Mouse (Mus musculus) kidney, postnatal 14 days (tissue): ENCODE results near the gene Arl4d.
"Not testable (repeated sequence)": the region's sequence is repeated elsewhere in the genome, so short reads cannot be mapped to it uniquely, and the experiment has no call there.

Experiments
- DNase-seq: peaks from one replicate; pipeline ENCODE4 v3.0.0; 2022; ENCODE audit warnings: mixed read lengths

Arl4d gene

GRCm38 (mm10) chr11:101664825-101665635, at the start of gene Arl4d:
Gene Arl4d, plus strand, starts transcription at chr11:101665541.
- DNase-seq: peak; percentile 98

GRCm38 (mm10) chr11:101616104-101616503, 49.2 kb upstream of the Arl4d start:
- DNase-seq: no peak

GRCm38 (mm10) chr11:101616948-101617767, 48.2 kb upstream of the Arl4d start:
- no peak for DNase-seq

GRCm38 (mm10) chr11:101617849-101618248, 47.5 kb upstream of the Arl4d start:
- peak; percentile 52 for DNase-seq

GRCm38 (mm10) chr11:101618596-101618995, 46.7 kb upstream of the Arl4d start:
- no peak for DNase-seq

- not testable (repeated sequence) for DNase-seq
Measured at GRCm38 (mm10) chr11:101620022-101620655, 45.2 kb upstream of the Arl4d start.

- no peak for DNase-seq
Measured at GRCm38 (mm10) chr11:101626649-101626994, 38.7 kb upstream of the Arl4d start.

GRCm38 (mm10) chr11:101626995-101627856, 38.1 kb upstream of the Arl4d start, which contains the start of gene Rdm1:
Gene Rdm1, plus strand, starts transcription at chr11:101627195.
- peak; percentile 89 for DNase-seq

DNA sequence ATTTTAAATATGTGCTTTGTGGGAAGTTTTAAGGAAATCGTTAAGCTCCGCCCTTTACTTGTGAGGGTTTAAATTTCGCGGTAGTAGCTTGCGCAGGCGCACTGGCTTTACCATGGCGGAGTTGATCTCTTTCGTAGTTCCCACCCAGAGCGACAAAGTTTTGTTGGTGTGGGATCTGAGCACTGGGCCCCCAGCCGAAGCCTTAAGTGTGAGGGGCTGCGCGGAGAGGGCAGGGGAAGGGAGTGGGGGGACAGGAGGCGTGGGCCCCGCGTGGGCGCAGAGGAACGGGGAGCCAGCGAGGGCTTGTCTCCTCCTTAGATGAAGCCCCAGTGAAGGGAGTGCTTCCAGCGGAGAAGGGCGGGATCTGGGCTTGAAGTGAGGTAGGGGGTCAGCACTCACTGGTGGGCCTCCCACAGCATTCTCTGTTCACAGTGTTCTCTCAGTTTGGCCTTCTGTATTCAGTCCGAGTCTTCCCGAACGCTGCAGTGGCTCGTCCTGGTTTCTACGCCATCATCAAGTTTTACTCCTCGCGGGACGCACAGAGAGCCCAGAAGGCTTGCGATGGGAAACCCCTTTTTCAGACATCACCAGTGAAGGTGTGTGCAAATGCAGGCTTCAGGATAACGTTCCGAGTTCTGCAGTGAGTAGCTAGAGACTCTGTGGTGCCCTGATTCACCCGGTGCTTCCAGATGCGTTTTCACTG, 37.3 kb upstream of the Arl4d start:
- peak; percentile 89 for DNase-seq

GRCm38 (mm10) chr11:101628733-101629417, 36.5 kb upstream of the Arl4d start:
- not testable (repeated sequence) for DNase-seq

DNA sequence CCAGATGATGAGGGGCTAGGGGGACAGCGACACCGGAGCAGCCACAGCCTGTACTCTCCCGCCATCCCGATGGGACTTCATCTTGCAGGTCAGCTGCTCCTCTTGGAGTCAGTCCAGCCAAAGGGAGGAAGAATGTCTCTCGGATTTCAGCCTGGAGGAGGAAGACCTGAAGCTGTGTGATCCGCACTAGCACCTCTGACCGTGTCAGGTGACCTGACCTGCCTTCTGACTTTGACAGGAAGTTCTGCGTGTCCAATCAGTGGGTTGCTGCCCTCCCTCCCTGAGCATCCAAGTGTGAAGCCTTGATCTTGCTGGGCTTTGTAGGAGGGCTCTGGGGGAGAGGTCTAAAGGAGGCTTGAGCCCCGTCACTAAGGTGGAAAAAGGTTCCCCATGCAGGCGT, 29.7 kb upstream of the Arl4d start:
- DNase-seq: peak; percentile 28

- DNase-seq: no peak
Measured at GRCm38 (mm10) chr11:101639761-101640160, 25.6 kb upstream of the Arl4d start.

DNA sequence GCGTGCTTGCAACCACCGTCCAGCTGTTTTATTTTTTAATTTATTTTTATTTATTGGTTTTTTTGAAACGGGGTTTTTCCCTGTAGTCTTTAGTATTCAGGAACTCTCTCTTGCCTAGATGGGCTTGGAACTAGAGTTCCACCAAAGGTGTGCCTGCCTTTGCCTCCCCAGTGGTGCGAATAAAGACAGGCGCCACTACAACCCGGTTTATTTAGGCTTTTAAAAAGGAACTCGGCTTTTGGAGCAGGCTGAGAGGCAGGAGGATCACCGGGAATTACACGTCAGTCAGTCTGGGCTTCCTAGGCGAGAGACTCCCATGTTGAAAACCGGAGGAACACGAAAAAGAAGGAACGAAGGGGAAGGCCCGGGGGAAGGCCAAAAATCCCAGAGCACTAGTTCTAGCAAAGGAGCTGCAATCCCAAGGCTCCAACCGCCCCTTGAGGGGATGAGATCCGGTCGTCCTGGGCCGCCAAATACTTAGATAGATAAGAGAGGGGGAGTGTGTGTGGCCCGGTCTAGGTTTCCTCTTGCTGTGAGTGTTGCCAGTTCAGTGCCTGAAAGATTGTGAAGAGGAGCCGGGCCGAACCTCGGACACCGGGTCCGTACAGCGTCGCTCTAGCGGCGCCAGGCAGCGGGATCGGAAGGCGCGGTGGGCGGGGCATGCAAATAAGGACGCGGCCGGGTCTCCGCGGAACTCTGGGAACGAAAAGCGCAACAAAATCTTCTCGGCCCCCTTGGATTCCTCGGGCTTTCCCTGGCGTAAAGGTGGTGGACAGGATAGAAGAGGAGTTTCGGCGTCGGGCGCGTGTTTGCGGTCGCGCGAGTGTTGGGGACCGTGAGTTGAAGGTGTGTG, 24.3 kb upstream of the Arl4d start:
- DNase-seq: peak; percentile 87

DNA sequence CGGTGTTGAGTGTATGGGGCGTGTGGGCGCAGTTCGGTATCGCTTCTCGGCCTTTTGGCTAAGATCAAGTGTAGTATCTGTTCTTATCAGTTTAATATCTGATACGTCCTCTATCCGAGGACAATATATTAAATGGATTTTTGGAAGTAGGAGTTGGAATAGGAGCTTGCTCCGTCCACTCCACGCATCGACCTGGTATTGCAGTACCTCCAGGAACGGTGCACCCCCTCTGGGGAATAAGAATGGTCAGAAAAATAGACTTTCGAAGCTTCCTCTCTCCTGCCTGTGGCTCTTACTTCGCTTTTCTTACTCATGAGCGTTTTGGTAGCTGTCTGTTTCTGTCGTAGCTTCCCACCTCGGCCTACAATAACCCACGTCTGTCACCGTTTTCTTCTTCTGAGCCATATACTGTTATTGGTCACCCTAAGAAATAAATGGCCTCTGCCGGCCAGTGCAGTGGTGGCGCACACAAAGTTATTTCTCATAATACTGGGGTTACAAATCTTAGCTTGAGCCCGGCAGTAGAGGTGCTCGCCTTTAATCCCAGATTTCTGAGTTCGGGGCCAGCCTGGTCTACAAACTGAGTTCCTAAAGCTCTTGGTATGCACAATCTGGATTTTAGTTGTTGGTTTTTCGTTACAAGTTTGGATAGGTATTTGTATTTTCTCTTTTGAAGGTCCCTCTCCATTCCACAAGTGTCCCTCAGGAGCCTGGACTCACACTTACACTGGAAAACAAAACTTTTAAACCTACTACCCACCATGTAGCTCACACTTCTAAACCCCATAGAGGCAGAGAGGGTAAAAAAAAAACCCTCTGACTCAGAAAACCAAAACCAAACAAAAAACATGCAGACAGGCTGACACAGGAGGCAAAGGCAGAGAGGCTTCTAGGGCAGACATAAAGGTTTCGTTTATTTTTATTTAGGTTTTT, 23.4 kb upstream of the Arl4d start:
- peak; percentile 28 for DNase-seq

- no peak for DNase-seq
Measured at GRCm38 (mm10) chr11:101642931-101643330, 22.4 kb upstream of the Arl4d start.

DNA sequence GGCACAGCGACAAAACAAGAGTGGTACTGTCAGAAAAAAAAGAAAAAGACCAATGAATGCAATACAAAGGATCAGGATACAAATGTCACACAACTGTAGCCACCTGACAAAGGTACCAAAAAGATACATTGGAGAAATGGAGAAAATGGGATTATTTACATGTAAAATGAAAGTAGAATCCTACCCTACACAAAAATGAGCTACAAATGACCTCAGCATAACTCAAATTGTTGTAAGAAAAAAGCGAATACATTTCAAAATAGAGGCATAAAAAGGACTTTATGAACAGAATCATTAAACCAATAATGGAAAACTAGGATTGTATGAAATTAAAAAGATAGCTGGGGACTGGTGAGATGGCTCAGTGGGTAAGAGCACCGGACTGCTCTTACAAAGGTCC, 20.8 kb upstream of the Arl4d start:
- no peak for DNase-seq

DNA sequence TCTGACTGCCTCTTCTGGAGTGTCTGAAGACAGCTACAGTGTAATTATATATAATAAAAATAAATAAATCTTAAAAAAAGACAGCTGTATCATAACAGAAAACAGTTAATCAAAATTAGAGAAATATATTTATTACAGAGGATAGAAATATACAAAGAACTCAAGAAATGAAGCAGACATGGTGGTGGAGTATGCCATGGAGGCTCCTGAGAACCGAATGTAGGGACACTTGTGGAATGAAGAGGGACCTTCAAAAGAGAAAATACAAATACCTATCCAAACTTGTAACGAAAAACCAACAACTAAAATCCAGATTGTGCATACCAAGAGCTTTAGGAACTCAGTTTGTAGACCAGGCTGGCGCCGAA, 20.3 kb upstream of the Arl4d start:
- DNase-seq: not testable (repeated sequence)

DNA sequence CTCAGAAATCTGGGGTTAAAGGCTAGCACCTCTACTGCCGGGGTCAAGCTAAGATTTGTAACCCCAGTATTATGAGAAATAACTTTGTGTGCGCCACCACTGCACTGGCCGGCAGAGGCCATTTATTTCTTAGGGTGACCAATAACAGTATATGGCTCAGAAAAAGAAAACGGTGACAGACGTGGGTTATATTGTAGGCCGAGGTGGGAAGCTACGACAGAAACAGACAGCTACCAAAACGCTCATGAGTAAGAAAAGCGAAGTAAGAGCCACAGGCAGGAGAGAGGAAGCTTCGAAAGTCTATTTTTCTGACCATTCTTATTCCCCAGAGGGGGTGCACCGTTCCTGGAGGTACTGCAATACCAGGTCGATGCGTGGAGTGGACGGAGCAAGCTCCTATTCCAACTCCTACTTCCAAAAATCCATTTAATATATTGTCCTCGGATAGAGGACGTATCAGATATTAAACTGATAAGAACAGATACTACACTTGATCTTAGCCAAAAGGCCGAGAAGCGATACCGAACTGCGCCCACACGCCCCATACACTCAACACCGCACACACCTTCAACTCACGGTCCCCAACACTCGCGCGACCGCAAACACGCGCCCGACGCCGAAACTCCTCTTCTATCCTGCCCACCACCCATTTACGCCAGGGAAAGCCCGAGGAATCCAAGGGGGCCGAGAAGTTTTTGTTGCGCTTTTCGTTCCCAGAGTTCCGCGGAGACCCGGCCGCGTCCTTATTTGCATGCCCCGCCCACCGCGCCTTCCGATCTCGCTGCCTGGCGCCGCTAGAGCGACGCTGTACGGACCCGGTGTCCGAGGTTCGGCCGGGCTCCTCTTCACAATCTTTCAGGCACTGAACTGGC, 19.7 kb upstream of the Arl4d start:
- peak; percentile 77 for DNase-seq
